21 mouse cellular contexts compared by ENCODE assay signal in the genomic region with DNA sequence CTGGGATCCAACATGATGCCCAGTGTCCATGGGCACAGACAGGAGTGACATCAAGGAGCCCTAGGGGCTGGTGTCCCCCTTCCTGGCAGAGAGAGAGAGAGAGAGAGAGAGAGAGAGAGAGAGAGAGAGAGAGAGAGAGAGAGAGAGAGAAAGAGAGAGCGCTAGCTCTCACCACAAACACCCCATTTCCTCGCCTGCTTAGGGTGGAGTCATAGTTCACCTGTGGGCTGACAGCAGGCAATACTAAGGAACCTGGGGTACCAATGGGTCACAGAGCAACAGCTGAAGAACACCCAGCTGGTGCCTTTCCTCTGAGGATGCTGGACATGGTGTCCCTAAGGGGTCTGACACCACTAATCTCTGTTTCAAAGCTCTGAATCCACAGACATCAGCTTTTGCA. TPM values are rescaled to one million over a fixed set of nuclear protein-coding genes. Genes with fewer than 3 reads are reported as not detected.
"Had no signal": no experiment of that assay in that cellular context is flagged by ENCODE, and none has a peak within 500 bp of the region (broad histone marks: within the 10 kb centered on the region; RNA-seq: fewer than 3 reads in every experiment).

No protein-coding gene starts in this region.

- DNase-seq: kidney, adult 18-20 months; kidney, adult 9 months; layer of hippocampus, postnatal 36 days; liver, postnatal 0 days; right cerebral cortex, adult 18-20 months; right cerebral cortex, postnatal 14 days; right cerebral cortex, postnatal 4 days; thymus, postnatal 36 days had no signal

- H3K27ac ChIP-seq: kidney, postnatal 0 days; liver, embryonic 14.5 days; macrophage; midbrain, embryonic 10.5 days; midbrain, embryonic 13.5 days; stomach, postnatal 0 days had no signal

- H3K4me3 ChIP-seq: layer of hippocampus, adult 2 months; left cerebral cortex, adult 2 months; megakaryocyte, embryonic 14.5 days; midbrain, embryonic 10.5 days; midbrain, embryonic 13.5 days; myocyte had no signal

- H3K9me3 ChIP-seq: megakaryocyte, embryonic 14.5 days; midbrain, embryonic 10.5 days; midbrain, embryonic 13.5 days had no signal

- H3K4me2 ChIP-seq: lung, embryonic 14.5 days; midbrain, embryonic 13.5 days had no signal

- ATAC-seq: lung, postnatal 0 days; midbrain, embryonic 13.5 days; midbrain, embryonic 16.5 days had no signal

- H3K27me3 ChIP-seq: megakaryocyte, embryonic 14.5 days; midbrain, embryonic 13.5 days had no signal

- H3K9ac ChIP-seq: liver, embryonic 14.5 days; liver, postnatal 0 days; lung, embryonic 14.5 days; midbrain, embryonic 13.5 days had no signal

RNA-seq across cellular contexts. Expression of gene Gna15, which starts 13.4 kb away (rescaled TPM):
- polyA plus RNA-seq: myocyte had no signal

RNA-seq across cellular contexts. Expression of gene S1pr4, which starts 37.5 kb away (rescaled TPM):
- polyA plus RNA-seq: myocyte had no signal
